Mouse (Mus musculus): Measurements from ENCODE around the gene Qrsl1.

DNA sequence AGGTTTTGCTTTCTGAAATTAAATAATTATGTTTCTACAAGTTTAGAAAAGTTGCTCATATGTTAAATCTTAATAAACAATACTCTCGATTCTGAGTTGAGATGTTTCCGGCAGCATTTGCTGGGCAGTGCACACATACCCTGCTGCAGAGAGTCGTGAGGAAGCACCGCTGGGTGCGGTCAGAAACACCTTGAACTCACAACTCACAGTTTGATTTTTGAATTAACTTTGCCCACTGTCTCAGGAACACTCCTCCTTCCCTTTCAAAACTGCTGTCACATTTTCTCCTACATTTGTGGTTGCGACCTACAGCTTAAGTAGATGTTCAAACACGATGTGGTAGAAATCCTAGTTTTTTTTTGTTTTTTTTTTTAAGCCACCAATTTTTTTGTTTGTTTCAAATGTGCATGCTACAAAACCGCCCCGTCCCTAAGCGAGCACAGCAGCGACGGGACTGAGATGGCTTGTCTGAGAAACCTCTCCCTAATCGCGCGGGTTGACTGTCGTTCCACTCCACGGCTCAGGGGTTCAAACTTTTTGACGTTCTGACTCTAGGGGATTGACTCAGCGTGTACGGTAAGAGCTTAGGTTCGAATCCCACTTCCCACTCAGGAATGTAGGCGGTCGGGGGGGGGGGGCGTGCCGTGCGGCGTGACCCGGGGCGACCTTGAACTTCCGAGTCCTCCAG is 518 bp downstream of the Qrsl1 start:
- no peak for TF ChIP-seq MAX (IDR thresholded peaks at IDR 0.05; ENCODE audit: low read depth)
- no peak for TF ChIP-seq POLR2A (IDR thresholded peaks at IDR 0.05; ENCODE audit: insufficient read length, low read depth)
- TF ChIP-seq POLR2AphosphoS2 (IDR thresholded peaks at IDR 0.05; ENCODE audit: insufficient read length, low read depth) = no peak
- TF ChIP-seq TCF12 (IDR thresholded peaks at IDR 0.05; ENCODE audit: insufficient read depth, poor library complexity, severe bottlenecking) = no peak
- no peak for TF ChIP-seq TCF3 (IDR thresholded peaks at IDR 0.05; ENCODE audit: insufficient read length, low read depth)
- no peak for TF ChIP-seq REST (IDR thresholded peaks at IDR 0.05; ENCODE audit: insufficient read depth, insufficient read length)

Data from myocyte (in vitro differentiated cells).